Mouse (Mus musculus) NIH3T3 (cell line): ENCODE data around the gene Stag1.

Experiments used
- DNase-seq: peaks from one replicate; pipeline ENCODE4 v3.0.0-alpha.2; 2012; ENCODE audit warnings: low read depth

The Stag1 gene

GRCm38 (mm10) chr9:100963428-100963912 lies 365.9 kb downstream of the Stag1 start:
- no peak for DNase-seq

DNA sequence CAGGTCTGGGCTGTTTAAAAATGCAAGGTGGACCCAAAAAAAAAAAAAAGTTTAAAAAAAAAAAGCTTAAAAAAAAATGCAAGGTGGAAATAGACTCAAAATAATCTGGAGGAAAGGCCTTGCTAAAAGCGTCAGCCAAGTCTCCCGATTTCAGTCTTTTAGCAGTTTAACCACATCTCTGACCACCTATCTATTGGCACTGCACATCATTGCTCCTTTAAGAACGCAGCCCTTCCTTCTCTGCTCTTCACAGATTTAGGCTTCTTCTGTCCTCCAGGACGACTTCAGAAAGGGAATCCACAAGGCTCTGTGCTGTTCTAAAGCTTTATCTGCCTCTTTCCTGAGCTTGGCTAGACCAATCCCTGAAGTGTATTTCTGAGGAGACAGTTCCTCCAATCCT lies 366.5 kb downstream of the Stag1 start:
- DNase-seq: no peak

- DNase-seq: no peak
Observed at GRCm38 (mm10) chr9:100969461-100969860, 371.9 kb downstream of the Stag1 start.

DNA sequence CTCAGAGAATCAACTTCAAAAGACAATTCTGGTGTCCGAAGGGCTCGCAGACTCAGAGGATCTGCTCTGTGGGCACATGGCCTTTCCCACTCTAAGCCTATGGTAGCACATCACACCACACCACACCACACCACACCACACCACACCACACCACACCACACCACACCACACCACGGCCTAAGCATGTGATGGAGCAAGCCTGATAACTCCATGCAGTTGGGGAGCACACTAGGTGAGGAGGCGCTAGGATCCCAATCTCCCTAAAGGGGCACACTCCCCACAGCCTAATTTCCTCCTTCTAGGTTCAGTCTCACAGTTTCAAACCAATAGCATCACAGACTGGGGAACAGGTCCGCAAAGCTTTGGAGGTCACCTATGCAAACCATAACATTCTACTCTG lies 381.1 kb downstream of the Stag1 start:
- DNase-seq: no peak

DNA sequence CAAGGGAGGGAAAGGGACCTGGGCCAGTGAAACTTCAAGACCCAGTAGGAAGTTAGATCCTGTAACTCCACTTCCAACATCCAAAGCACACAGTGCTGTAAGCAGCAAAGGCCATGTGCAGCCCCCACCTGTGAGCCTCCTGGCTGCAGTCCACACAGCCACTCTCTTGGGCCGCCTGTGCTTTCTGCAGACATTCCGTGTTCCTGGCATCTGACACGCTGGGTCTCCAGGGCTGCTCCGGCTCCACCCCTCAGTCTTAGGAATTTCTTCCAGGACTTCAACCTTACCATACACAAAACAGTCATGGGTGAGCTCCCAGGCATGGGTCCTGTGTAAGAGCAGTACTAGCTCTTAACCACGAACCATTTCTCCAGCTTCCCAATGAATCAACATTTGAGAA lies 381.7 kb downstream of the Stag1 start:
- peak; percentile 16 for DNase-seq

- no peak for DNase-seq
Observed at GRCm38 (mm10) chr9:100982786-100983185, 385.2 kb downstream of the Stag1 start.

DNA sequence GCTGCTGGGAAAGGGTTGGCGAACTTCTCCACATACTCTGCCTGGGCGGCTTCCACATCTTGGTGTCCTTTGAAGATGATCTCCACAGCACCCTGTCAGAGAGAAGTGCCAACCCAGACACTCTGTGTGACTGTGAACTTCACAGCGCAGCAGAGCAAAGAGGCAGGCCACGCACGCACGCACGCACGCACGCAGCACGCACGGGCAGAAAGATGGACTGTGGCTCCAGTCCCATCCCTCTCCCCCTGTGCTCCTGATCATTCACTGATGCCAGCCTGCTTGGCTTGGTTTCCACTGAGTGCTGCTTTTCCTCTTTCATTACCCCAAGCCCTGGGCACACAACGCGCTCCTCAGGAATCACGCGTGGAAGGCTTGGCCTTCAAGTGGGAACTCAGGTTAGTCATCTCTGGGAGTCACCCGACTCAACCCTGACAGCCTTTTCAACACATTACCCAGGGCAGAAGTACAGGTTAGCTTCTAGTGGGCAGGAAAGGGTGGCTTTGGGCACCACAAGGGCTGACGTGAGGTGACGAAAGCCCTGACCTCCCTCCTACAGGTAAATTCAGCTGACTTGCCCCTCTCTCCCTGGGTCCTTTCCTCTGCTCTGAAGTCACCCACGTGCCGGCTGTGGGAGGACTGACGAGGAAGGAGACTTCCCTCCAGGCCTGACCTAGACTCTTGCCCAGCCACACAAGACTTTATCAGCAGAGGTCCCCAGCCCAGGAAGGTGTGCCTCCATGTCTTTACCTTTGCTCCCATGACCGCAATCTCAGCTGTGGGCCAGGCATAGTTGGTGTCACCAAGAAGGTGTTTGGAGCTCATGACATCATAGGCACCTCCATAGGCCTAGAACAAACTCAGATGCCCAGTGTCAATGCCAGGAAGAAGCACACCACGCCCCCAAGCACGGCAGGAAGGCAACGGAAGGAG lies 387.0 kb downstream of the Stag1 start:
- no peak for DNase-seq

DNA sequence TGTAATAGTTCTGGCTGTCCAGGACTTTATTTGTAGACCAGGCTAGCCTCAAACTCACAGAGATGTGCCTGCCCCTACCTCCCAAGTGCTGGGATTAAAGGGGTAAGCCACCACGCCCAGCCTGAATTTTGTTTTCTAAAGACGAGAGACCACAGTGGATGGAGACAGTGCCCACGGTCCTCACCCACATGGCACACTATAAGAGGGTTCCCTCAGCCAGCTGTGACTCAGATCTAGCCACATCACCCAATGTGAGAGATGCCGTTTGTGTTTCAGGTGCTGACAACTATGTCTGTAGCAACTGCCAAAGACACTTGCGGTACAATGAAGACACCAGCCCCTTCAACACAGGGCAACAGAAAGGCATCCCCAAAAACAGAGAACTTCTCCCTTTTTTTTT lies 389.4 kb downstream of the Stag1 start:
- DNase-seq: no peak

GRCm38 (mm10) chr9:100987850-100988249 lies 390.3 kb downstream of the Stag1 start:
- DNase-seq: no peak

DNA sequence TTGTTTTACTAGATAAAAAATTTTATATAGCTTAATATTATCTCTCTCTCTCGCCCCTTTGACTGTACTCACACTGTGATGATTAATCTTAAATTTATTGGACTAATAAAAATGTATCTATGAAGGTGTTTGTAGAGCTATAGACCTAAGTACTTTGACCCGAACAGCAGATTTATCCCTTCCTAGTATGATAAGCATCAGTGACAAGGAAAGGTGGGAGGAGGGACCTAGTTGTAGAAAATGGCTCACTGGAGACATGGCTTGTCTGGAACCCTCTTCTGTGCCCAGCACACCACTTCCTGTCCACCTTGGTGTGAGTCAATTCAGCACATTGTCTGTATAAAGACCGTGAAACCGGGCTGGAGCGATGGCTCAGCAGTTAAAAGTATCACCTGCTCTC lies 393.0 kb downstream of the Stag1 start:
- no peak for DNase-seq

- peak; percentile 10 for DNase-seq
Observed at GRCm38 (mm10) chr9:100991321-100991720, 393.7 kb downstream of the Stag1 start.

GRCm38 (mm10) chr9:100992191-100992590 lies 394.6 kb downstream of the Stag1 start:
- no peak for DNase-seq

DNA sequence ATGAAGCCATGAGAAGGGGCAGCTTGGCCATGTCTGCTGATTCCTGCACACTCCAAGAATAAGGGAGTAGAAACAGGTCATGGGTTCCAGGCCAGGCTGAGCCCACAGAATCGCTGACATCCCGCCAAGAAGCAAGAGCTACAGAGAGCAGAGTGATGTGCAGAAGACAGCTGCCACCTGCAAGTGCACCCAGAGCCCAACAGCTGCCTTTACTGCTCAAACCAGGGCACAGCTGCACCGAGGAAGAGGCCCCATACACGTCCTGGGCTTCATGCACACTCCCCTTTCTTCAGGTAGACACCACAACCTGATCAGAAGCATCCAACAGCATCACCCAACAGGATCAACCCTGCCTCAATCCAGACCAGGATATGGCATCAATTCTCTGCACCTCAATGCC lies 396.3 kb downstream of the Stag1 start:
- DNase-seq: no peak

DNA sequence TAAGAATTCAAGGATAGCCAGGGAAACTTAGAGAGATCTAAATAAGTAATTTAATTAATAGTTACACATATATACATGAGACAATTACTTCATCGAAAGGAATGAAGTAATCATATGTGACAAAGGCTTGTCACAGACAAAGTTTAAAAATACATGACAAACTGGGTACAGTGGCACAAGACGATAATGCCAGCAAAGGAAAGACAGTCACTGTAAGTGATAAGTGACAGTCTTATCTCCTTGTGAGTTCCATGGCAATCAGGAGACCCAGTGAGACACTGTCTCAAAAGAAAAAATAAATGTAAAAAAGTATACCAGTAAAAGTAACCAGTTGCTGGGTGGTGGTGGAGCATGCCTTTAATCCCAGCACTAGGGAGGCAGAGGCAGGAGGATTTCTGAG lies 399.5 kb downstream of the Stag1 start:
- no peak for DNase-seq

GRCm38 (mm10) chr9:101002053-101002452 lies 404.5 kb downstream of the Stag1 start:
- peak; percentile 43 for DNase-seq

- DNase-seq: no peak
Observed at GRCm38 (mm10) chr9:101002841-101003240, 405.2 kb downstream of the Stag1 start.

DNA sequence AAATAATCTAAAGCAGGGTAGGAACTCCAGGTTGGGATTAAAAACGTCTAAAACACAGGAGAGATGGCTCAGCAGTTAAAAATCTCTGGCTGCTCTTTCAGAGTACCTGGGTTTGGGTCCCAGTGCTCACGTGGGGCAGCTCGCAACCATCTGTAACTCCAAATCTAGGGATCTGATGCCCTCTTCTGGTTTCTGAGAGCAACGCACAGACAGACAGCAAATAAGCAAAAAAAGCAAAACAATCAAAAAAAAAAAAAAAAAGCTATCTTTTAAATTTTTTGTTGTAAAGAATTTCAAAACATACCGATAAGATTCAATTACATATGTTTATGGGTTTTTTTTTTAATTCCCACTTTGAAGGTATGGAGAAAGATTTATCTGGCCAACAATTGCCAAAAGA lies 405.7 kb downstream of the Stag1 start:
- DNase-seq: no peak

DNA sequence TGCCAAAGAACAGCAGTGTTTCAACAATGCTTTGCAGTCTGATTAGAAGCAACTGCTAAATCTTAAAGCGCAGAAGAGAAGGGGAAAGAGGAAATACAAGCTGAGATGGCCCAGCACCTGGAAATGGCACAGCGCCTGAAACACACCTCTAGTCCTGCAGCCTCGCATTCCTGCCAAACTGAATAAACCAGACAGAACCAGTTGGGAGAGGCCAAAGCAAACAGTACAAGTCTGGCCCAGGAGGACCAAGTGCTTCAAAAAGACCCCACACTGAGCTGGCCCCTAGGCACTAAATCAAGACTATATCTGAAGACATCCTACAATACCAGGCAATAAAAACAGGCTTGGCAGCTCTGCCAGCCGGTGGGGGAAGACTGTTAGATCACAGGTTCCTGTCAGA lies 408.3 kb downstream of the Stag1 start:
- DNase-seq: no peak
